Mouse (Mus musculus): Measurements from ENCODE around the gene Gata1. TPM values are rescaled to one million over a fixed set of nuclear protein-coding genes. Genes with fewer than 3 reads are reported as not detected.
"Not testable (repeated sequence)": the region's sequence is repeated elsewhere in the genome, so short reads cannot be mapped to it uniquely, and the experiment has no call there.

Gene Gata1
- total and polyA plus RNA-seq, 2 experiments from 2014 or later: not detected

GRCm38 (mm10) chrX:7919601-7920383 lies 58.1 kb downstream of the Gata1 start, which contains the start of gene Pcsk1n:
Pcsk1n (plus strand) TSS chrX:7919822.
- DNase-seq: peak; percentile 85
- no peak for TF ChIP-seq CTCF (IDR thresholded peaks at IDR 0.05; ENCODE audit: low read depth)
- Histone ChIP-seq H3K27ac (ENCODE audit: low read depth, low read length) (peak within 1 kb of the TSS; percentile 64), H3K9me3 (ENCODE audit: low read length) (no peaks in the 10 kb centered on the region), H3K9ac (peak within 1 kb of the TSS; percentile 62), H3K4me3 (ENCODE audit: low read depth, low read length) (peak within 1 kb of the TSS; percentile 47), H3K27me3 (ENCODE audit: insufficient read depth, low read length) (no peaks in the 10 kb centered on the region), H3K4me2 (ENCODE audit: low read depth) (peak within 1 kb of the TSS; percentile 57), H3K36me3 (ENCODE audit: insufficient read depth) (no peaks in the 10 kb centered on the region), H3K4me1 (ENCODE audit: insufficient read depth) (no peaks in the 10 kb centered on the region)
- peak; percentile 91 for ATAC-seq
- 21% methylated on average over 40 of the region's 40 CpGs for WGBS

GRCm38 (mm10) chrX:7917960-7918359 lies 59.9 kb downstream of the Gata1 start:
- H3K9ac ChIP-seq; ATAC-seq; H3K4me2 ChIP-seq (ENCODE audit: low read depth); H3K36me3 ChIP-seq (ENCODE audit: insufficient read depth); H3K4me1 ChIP-seq (ENCODE audit: insufficient read depth); H3K27me3 ChIP-seq (ENCODE audit: insufficient read depth, low read length); H3K27ac ChIP-seq (ENCODE audit: low read depth, low read length); H3K4me3 ChIP-seq (ENCODE audit: low read depth, low read length); DNase-seq; H3K9me3 ChIP-seq (ENCODE audit: low read length): not testable (repeated sequence)
- WGBS: 78% methylated on average over 6 of the region's 6 CpGs

DNA sequence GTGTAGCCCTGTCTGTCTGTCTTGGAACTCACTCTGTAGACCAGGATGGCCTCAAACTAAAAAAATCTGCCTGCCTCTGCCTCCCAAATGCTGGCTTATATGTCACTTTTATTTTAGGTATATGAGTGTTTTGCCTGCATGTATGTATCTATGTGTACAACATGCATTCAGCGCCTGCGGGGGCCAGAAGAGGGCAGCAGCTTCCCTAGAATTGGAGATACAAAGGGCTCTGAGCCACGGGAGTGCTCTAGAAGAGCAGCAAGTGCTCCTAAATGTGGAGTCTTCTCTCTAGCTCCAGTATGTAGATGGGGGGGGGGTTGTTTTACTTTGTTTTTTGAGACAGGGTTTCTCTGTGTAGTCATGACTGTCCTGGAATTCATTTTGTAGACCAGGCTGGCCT lies 62.2 kb downstream of the Gata1 start:
- WGBS: 38% methylated on average over 3 of the region's 3 CpGs
- DNase-seq: not testable (repeated sequence)

GRCm38 (mm10) chrX:7910473-7910872 lies 67.4 kb downstream of the Gata1 start:
- Histone ChIP-seq H3K9ac (no peak overlapping the region), H3K4me2 (ENCODE audit: low read depth) (no peak overlapping the region), H3K36me3 (ENCODE audit: insufficient read depth) (no peaks in the 10 kb centered on the region), H3K4me3 (ENCODE audit: low read depth, low read length) (no peak overlapping the region), H3K27me3 (ENCODE audit: insufficient read depth, low read length) (no peaks in the 10 kb centered on the region), H3K9me3 (ENCODE audit: low read length) (no peaks in the 10 kb centered on the region), H3K27ac (ENCODE audit: low read depth, low read length) (no peak overlapping the region), H3K4me1 (ENCODE audit: insufficient read depth) (no peaks in the 10 kb centered on the region)
- DNase-seq (no peak), ATAC-seq (0 out of 2 replicates have a peak, but pooled peaks have one; percentile 23)
- TF ChIP-seq CTCF (IDR thresholded peaks at IDR 0.05; ENCODE audit: low read depth): no peak
- WGBS: 56% methylated on average over 6 of the region's 6 CpGs

More for the DNA sequence above, 62.2 kb downstream of the Gata1 start:
- not testable (repeated sequence) for H3K4me3 ChIP-seq (ENCODE audit: low read depth, low read length); H3K27me3 ChIP-seq (ENCODE audit: insufficient read depth, low read length); H3K36me3 ChIP-seq (ENCODE audit: insufficient read depth); H3K9ac ChIP-seq; ATAC-seq; H3K4me2 ChIP-seq (ENCODE audit: low read depth); H3K27ac ChIP-seq (ENCODE audit: low read depth, low read length); H3K9me3 ChIP-seq (ENCODE audit: low read length); H3K4me1 ChIP-seq (ENCODE audit: insufficient read depth)
- TF ChIP-seq CTCF (IDR thresholded peaks at IDR 0.05; ENCODE audit: low read depth): peak; percentile 11

Other genes starting within 250 kb of the Gata1 start
- gene Praf2, start 249.6 kb downstream of the Gata1 start, total RNA-seq (2014; rRNA removed): 87.2 and 89.6 TPM in 2 replicates
- gene Praf2, start 249.6 kb downstream of the Gata1 start, polyA plus RNA-seq (2015; fragmentation: Nextera tagmentation; extraction: Ambion mirVana): 139 TPM in 2 replicates
- gene Ccdc120, start 227.2 kb downstream of the Gata1 start, total RNA-seq (2014; rRNA removed): 149 and 202 TPM in 2 replicates
- gene Ccdc120, start 227.2 kb downstream of the Gata1 start, polyA plus RNA-seq (2015; fragmentation: Nextera tagmentation; extraction: Ambion mirVana): 59.3 and 66.3 TPM in 2 replicates
- gene Tfe3, start 215.5 kb downstream of the Gata1 start, total RNA-seq (2014; rRNA removed): 12.8 and 20.4 TPM in 2 replicates
- 17.3 and 20.1 TPM in 2 replicates for gene Tfe3, start 215.5 kb downstream of the Gata1 start, polyA plus RNA-seq (2015; fragmentation: Nextera tagmentation; extraction: Ambion mirVana)
- gene Gripap1, start 188.3 kb downstream of the Gata1 start, total RNA-seq (2014; rRNA removed): 40.7 and 41.5 TPM in 2 replicates
- 46.0 and 62.4 TPM in 2 replicates for gene Gripap1, start 188.3 kb downstream of the Gata1 start, polyA plus RNA-seq (2015; fragmentation: Nextera tagmentation; extraction: Ambion mirVana)
- 2.2 and 2.6 TPM in 2 replicates for gene Kcnd1, start 155.8 kb downstream of the Gata1 start, total RNA-seq (2014; rRNA removed)
- 4.1 and 4.8 TPM in 2 replicates for gene Kcnd1, start 155.8 kb downstream of the Gata1 start, polyA plus RNA-seq (2015; fragmentation: Nextera tagmentation; extraction: Ambion mirVana)
- gene Otud5, start 136.7 kb downstream of the Gata1 start, total RNA-seq (2014; rRNA removed): 73.7 and 76.8 TPM in 2 replicates
- 39.6 and 40.3 TPM in 2 replicates for gene Otud5, start 136.7 kb downstream of the Gata1 start, polyA plus RNA-seq (2015; fragmentation: Nextera tagmentation; extraction: Ambion mirVana)
- 12.2 and 13.4 TPM in 2 replicates for gene Pim2, start 99.8 kb downstream of the Gata1 start, total RNA-seq (2014; rRNA removed)
- 20.3 and 21.8 TPM in 2 replicates for gene Pim2, start 99.8 kb downstream of the Gata1 start, polyA plus RNA-seq (2015; fragmentation: Nextera tagmentation; extraction: Ambion mirVana)
- 36.3 and 39.1 TPM in 2 replicates for gene Slc35a2, start 94.0 kb downstream of the Gata1 start, total RNA-seq (2014; rRNA removed)
- 34.5 and 40.6 TPM in 2 replicates for gene Slc35a2, start 94.0 kb downstream of the Gata1 start, polyA plus RNA-seq (2015; fragmentation: Nextera tagmentation; extraction: Ambion mirVana)
- 125 and 143 TPM in 2 replicates for gene Pqbp1, start 78.8 kb downstream of the Gata1 start, total RNA-seq (2014; rRNA removed)
- gene Pqbp1, start 78.8 kb downstream of the Gata1 start, polyA plus RNA-seq (2015; fragmentation: Nextera tagmentation; extraction: Ambion mirVana): 226 and 229 TPM in 2 replicates
- gene Timm17b, start 78.7 kb downstream of the Gata1 start, total RNA-seq (2014; rRNA removed): 39.6 and 42.9 TPM in 2 replicates
- 129 and 151 TPM in 2 replicates for gene Timm17b, start 78.7 kb downstream of the Gata1 start, polyA plus RNA-seq (2015; fragmentation: Nextera tagmentation; extraction: Ambion mirVana)
- gene Gm10491, start 70.2 kb downstream of the Gata1 start, total RNA-seq (2014; rRNA removed): not detected in 2 replicates
- not detected in 2 replicates for gene Gm10491, start 70.2 kb downstream of the Gata1 start, polyA plus RNA-seq (2015; fragmentation: Nextera tagmentation; extraction: Ambion mirVana)
- 1.2 TPM in 1 of 2 replicates, not detected in the other for gene Gm10490, start 68.5 kb downstream of the Gata1 start, total RNA-seq (2014; rRNA removed)
- not detected in 2 replicates for gene Gm10490, start 68.5 kb downstream of the Gata1 start, polyA plus RNA-seq (2015; fragmentation: Nextera tagmentation; extraction: Ambion mirVana)
- gene Pcsk1n, start 58.2 kb downstream of the Gata1 start, total RNA-seq (2014; rRNA removed): 69.6 and 85.4 TPM in 2 replicates
- gene Pcsk1n, start 58.2 kb downstream of the Gata1 start, polyA plus RNA-seq (2015; fragmentation: Nextera tagmentation; extraction: Ambion mirVana): 344 and 434 TPM in 2 replicates
- not detected in 2 replicates for gene Eras, start 49.5 kb downstream of the Gata1 start, total RNA-seq (2014; rRNA removed)
- not detected in 2 replicates for gene Eras, start 49.5 kb downstream of the Gata1 start, polyA plus RNA-seq (2015; fragmentation: Nextera tagmentation; extraction: Ambion mirVana)
- 62.3 and 87.3 TPM in 2 replicates for gene Hdac6, start 30.2 kb downstream of the Gata1 start, total RNA-seq (2014; rRNA removed)
- gene Hdac6, start 30.2 kb downstream of the Gata1 start, polyA plus RNA-seq (2015; fragmentation: Nextera tagmentation; extraction: Ambion mirVana): 42.3 and 51.8 TPM in 2 replicates
- gene Glod5, start 40.4 kb upstream of the Gata1 start, total RNA-seq (2014; rRNA removed): 0.43 and 0.77 TPM in 2 replicates
- gene Glod5, start 40.4 kb upstream of the Gata1 start, polyA plus RNA-seq (2015; fragmentation: Nextera tagmentation; extraction: Ambion mirVana): 0.45 and 1.2 TPM in 2 replicates
- 38.7 and 46.1 TPM in 2 replicates for gene Suv39h1, start 96.7 kb upstream of the Gata1 start, total RNA-seq (2014; rRNA removed)
- 33.7 and 37.7 TPM in 2 replicates for gene Suv39h1, start 96.7 kb upstream of the Gata1 start, polyA plus RNA-seq (2015; fragmentation: Nextera tagmentation; extraction: Ambion mirVana)
- 0.81 and 0.85 TPM in 2 replicates for gene Was, start 112.4 kb upstream of the Gata1 start, total RNA-seq (2014; rRNA removed)
- gene Was, start 112.4 kb upstream of the Gata1 start, polyA plus RNA-seq (2015; fragmentation: Nextera tagmentation; extraction: Ambion mirVana): 0.09 and 0.30 TPM in 2 replicates
- gene Wdr13, start 154.8 kb upstream of the Gata1 start, total RNA-seq (2014; rRNA removed): 261 and 316 TPM in 2 replicates
- gene Wdr13, start 154.8 kb upstream of the Gata1 start, polyA plus RNA-seq (2015; fragmentation: Nextera tagmentation; extraction: Ambion mirVana): 45.2 and 58.4 TPM in 2 replicates
- 581 and 651 TPM in 2 replicates for gene Rbm3, start 167.8 kb upstream of the Gata1 start, total RNA-seq (2014; rRNA removed)
- 541 and 677 TPM in 2 replicates for gene Rbm3, start 167.8 kb upstream of the Gata1 start, polyA plus RNA-seq (2015; fragmentation: Nextera tagmentation; extraction: Ambion mirVana)
- gene Tbc1d25, start 198.1 kb upstream of the Gata1 start, total RNA-seq (2014; rRNA removed): 16.3 and 19.3 TPM in 2 replicates
- gene Tbc1d25, start 198.1 kb upstream of the Gata1 start, polyA plus RNA-seq (2015; fragmentation: Nextera tagmentation; extraction: Ambion mirVana): 19.4 and 22.7 TPM in 2 replicates
- 11.3 and 14.3 TPM in 2 replicates for gene Ebp, start 215.4 kb upstream of the Gata1 start, total RNA-seq (2014; rRNA removed)
- 20.0 and 23.9 TPM in 2 replicates for gene Ebp, start 215.4 kb upstream of the Gata1 start, polyA plus RNA-seq (2015; fragmentation: Nextera tagmentation; extraction: Ambion mirVana)
- gene Porcn, start 228.5 kb upstream of the Gata1 start, total RNA-seq (2014; rRNA removed): 37.0 and 45.8 TPM in 2 replicates
- 39.4 and 46.6 TPM in 2 replicates for gene Porcn, start 228.5 kb upstream of the Gata1 start, polyA plus RNA-seq (2015; fragmentation: Nextera tagmentation; extraction: Ambion mirVana)